Mouse (Mus musculus) kidney, embryonic 14.5 days (tissue): ENCODE results near the gene Hoxd9. TPM values are rescaled to one million over a fixed set of nuclear protein-coding genes. Genes with fewer than 3 reads are reported as not detected.

Experiments used
- ATAC-seq: fragments of 200-750 bp; cut with Nextera tagmentation; 2 replicates; pipeline ENCODE4 v1.8.0; 2017; ENCODE audit warnings: moderate number of reproducible peaks, mild to moderate bottlenecking, moderate TSS enrichment, moderate library complexity; ENCODE audit not compliant: low FRiP score, low TSS enrichment
- H3K27ac ChIP-seq: fragments of 300-500 bp; sonication (generic); 2 replicates; pipeline ENCODE4 v1.5.1; 2014; ENCODE audit warnings: low read depth, mild to moderate bottlenecking, low read length, moderate library complexity, mixed read lengths
- H3K27me3 ChIP-seq: fragments of 300-500 bp; sonication (generic); 2 replicates; pipeline ENCODE4 v1.6.1; 2014; ENCODE audit warnings: mild to moderate bottlenecking, low read length; ENCODE audit not compliant: control insufficient read depth, insufficient read depth
- H3K36me3 ChIP-seq: fragments of 300-500 bp; sonication (generic); 2 replicates; pipeline ENCODE4 v1.6.1; 2014; ENCODE audit warnings: low read length, mixed read lengths; ENCODE audit not compliant: control insufficient read depth, insufficient read depth
- H3K4me1 ChIP-seq: fragments of 300-500 bp; sonication (generic); 2 replicates; pipeline ENCODE4 v1.6.1; 2014; ENCODE audit warnings: low read length, mixed read lengths; ENCODE audit not compliant: control insufficient read depth, insufficient read depth
- H3K4me2 ChIP-seq: fragments of 300-500 bp; sonication (generic); replicated peaks from 2 replicates; pipeline ENCODE4 v1.6.1; 2014; ENCODE audit warnings: low read depth, mild to moderate bottlenecking, low read length
- H3K4me3 ChIP-seq: fragments of 300-500 bp; sonication (generic); 2 replicates; pipeline ENCODE4 v1.5.1; 2014; ENCODE audit warnings: mild to moderate bottlenecking, low read length
- H3K9ac ChIP-seq: fragments of 300-500 bp; sonication (generic); 2 replicates; pipeline ENCODE4 v1.6.1; 2014; ENCODE audit warnings: low read depth, mild to moderate bottlenecking, low read length, moderate library complexity
- H3K9me3 ChIP-seq: fragments of 300-500 bp; sonication (generic); 2 replicates; pipeline ENCODE4 v1.6.1; 2016; ENCODE audit warnings: low read length; ENCODE audit not compliant: control insufficient read depth
- WGBS: fragments of 180-500 bp; shearing (Covaris S2); extraction: QIAGEN DNeasy Blood & Tissue Kit; methylation state at CpG from one replicate; pipeline ENCODE4 v1.1.7; 2014; 5-methylcytosine and 5-hydroxymethylcytosine counted together
- polyA plus RNA-seq: library from polyadenylated mRNA; unstranded; fragments of >200 nt; fragmentation: Nextera tagmentation; extraction: Ambion mirVana; gene quantifications from 2 replicates; pipeline ENCODE4 v1.2.1, GENCODE M21; 2014

The Hoxd9 gene
- polyA plus RNA-seq = 36.2 and 47.9 TPM in 2 replicates

DNA sequence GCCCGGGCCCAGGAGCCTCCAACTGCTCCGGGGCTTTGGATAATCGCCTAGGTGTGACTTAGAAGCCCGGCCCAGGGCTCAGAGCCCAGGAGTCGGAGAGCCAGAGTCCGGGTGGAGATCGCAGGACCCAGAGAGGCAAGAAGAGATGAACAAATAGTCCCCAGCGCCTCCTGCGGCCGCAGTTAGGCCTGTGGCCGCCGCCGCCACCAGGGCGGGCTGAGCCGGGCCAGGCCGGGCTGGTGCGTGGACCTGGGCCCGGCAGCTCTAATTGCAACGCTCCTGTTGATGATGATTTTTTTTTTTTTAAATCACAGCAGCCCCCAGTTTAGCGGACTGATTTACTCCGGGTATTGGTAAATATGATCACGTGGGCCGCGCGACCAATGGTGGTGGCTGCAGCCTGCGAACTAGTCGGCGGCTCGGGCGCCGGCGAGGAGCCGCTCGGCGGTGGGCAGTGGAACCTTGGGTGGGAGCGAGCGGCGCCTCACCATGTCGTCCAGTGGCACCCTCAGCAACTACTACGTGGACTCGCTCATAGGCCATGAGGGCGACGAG, at the start of gene Hoxd9:
Gene Hoxd9 (plus strand): TSS at position 161 of the 555 bp plus-strand sequence.
- peak; percentile 52 for ATAC-seq
- WGBS = under 1% methylated on average over 43 of the region's 43 CpGs

DNA sequence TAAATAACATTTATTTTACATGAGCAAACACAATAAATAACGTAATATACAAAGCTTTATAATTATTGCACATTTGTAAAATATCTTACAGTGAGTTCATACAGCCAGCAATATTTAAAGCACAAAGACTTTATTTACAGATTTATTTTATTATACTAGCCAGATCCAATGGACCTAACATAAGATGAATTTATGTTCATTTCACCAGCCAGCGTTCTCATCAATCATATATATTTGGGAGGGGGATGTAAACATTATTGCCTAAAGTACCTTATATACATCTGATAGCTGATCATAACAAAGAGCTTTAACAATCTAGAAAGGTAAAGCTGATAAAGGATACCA, 44.6 kb upstream of the Hoxd9 start:
- H3K4me1 ChIP-seq = peaks cover 7% of the 10 kb centered on the region; the same call in 1 of the 2 replicates
- H3K4me3 ChIP-seq = no peak overlapping the region
- no peaks in the 10 kb centered on the region for H3K36me3 ChIP-seq
- no peak overlapping the region for H3K27ac ChIP-seq
- no peak overlapping the region for H3K4me2 ChIP-seq
- H3K9me3 ChIP-seq = no peaks in the 10 kb centered on the region
- no peak for ATAC-seq
- H3K9ac ChIP-seq = no peak overlapping the region
- H3K27me3 ChIP-seq = peaks cover 83% of the 10 kb centered on the region
- WGBS = 35% methylated on average over 2 of the region's 2 CpGs

More for the DNA sequence above, at the start of gene Hoxd9:
- peaks cover 26% of the 10 kb centered on the region; the same call in 1 of the 2 replicates for H3K4me1 ChIP-seq
- peaks cover 8% of the 10 kb centered on the region; the same call in 1 of the 2 replicates for H3K36me3 ChIP-seq
- H3K9ac ChIP-seq = peak within 1 kb of the TSS; percentile 99
- peak within 1 kb of the TSS; percentile 99 for H3K27ac ChIP-seq
- no peaks in the 10 kb centered on the region for H3K9me3 ChIP-seq
- peak within 1 kb of the TSS; percentile 85 for H3K4me3 ChIP-seq
- H3K27me3 ChIP-seq = no peaks in the 10 kb centered on the region
- peak within 1 kb of the TSS; percentile 85 for H3K4me2 ChIP-seq

DNA sequence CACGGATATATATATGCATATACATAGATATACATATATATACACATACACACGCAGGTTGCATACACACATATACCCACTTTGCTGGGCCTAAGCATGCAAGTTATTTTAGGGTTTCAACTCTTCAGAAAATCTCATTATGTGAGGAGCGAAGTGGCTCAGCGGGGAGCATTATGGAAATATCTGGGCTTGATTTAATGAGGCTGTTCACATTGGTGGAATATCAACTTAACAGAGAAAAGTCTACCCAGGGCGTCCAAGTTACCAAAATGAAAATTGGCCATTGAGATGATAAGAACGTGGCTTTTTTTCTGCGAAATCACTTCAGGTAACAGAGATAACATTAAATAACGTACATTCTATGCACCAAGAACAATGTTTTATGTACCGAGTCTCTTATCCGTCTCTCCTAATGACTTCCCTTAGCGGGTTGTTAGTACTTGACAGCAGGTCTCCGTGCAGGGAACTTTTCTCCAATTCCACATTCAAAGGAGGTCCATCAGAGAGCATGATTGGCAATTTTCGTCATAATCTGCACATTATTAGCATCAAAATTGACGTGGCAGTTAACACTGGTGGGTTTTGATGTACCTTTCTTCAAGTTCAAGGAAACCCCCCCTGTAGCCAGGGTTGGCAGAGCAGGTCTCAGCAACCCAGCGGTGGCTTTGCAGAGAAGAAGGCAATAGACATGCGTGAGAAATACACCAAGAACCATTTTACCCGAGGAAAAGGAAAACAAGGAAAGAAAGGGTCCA, 43.6 kb upstream of the Hoxd9 start:
- Histone ChIP-seq H3K4me2 (no peak overlapping the region), H3K4me1 (peaks cover 10% of the 10 kb centered on the region), H3K4me3 (no peak overlapping the region), H3K9ac (no peak overlapping the region), H3K36me3 (no peaks in the 10 kb centered on the region), H3K27me3 (peaks cover 82% of the 10 kb centered on the region), H3K27ac (no peak overlapping the region), H3K9me3 (no peaks in the 10 kb centered on the region)
- WGBS = 12% methylated on average over 17 of the region's 17 CpGs
- ATAC-seq = no peak

DNA sequence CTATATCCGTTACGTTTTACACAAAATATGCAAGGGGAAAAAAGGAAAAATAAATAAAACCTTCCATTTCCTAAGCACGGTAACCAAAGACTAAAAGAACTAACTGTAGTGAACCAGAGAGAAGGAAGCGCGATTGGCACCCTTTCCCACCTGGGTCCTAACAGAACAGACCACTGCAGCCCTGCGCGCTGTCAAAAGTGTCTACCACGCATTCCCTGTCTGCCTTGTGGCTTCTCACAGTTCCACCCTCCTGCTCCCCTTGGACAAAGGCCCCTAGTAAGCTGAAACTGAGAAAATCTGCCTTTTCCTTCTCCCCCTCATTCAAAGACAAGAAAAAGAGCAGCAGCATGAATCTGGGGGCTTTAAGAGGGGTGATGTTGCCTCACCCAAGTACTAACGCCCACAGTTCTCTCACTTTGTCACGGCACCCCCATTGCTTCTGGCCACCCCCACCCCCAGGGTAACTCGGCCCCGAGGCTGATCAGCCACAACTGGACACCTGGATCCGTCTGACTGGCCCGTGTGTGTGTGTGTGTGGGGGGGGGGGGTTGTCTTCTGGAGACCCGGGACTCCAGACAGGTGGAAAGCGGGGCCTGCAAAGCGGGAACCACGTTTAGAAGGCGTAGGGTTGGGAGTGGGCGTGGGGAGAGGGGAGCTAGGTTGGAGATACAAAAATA, 42.6 kb upstream of the Hoxd9 start:
- Histone ChIP-seq H3K9ac (no peak overlapping the region), H3K4me1 (peaks cover 13% of the 10 kb centered on the region), H3K4me3 (peak overlapping the region; percentile 34), H3K27me3 (peaks cover 80% of the 10 kb centered on the region), H3K4me2 (no peak overlapping the region), H3K36me3 (no peaks in the 10 kb centered on the region), H3K9me3 (no peaks in the 10 kb centered on the region), H3K27ac (no peak overlapping the region)
- 3% methylated on average over 20 of the region's 20 CpGs for WGBS
- no peak for ATAC-seq

DNA sequence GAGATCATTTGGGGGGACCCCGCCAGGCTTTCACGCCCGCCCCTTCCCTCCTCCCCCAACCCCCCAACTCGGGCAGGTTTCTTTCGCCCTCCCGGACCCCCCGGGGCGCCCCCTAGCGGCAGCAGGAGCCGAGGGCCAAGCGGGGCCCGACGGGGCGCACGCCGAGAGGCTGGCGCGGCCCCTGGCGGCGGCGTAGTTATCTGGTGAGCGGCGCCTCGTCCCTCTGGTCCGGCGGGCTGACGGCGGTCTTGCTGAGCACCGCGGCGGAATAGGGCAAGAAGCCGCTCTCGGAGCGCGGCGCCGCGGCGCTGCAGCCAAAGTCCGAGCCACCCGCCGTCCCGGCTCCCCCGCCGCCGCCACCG, 42.1 kb upstream of the Hoxd9 start:
- H3K27ac ChIP-seq = no peak overlapping the region
- H3K9me3 ChIP-seq = no peaks in the 10 kb centered on the region
- peak; percentile 60; the same call in 1 of the 2 replicates for ATAC-seq
- peaks cover 13% of the 10 kb centered on the region for H3K4me1 ChIP-seq
- H3K9ac ChIP-seq = no peak overlapping the region
- peak overlapping the region; percentile 34 for H3K4me3 ChIP-seq
- under 1% methylated on average over 37 of the region's 47 CpGs for WGBS
- peaks cover 80% of the 10 kb centered on the region for H3K27me3 ChIP-seq
- H3K4me2 ChIP-seq = peak overlapping the region; percentile 57
- H3K36me3 ChIP-seq = no peaks in the 10 kb centered on the region

DNA sequence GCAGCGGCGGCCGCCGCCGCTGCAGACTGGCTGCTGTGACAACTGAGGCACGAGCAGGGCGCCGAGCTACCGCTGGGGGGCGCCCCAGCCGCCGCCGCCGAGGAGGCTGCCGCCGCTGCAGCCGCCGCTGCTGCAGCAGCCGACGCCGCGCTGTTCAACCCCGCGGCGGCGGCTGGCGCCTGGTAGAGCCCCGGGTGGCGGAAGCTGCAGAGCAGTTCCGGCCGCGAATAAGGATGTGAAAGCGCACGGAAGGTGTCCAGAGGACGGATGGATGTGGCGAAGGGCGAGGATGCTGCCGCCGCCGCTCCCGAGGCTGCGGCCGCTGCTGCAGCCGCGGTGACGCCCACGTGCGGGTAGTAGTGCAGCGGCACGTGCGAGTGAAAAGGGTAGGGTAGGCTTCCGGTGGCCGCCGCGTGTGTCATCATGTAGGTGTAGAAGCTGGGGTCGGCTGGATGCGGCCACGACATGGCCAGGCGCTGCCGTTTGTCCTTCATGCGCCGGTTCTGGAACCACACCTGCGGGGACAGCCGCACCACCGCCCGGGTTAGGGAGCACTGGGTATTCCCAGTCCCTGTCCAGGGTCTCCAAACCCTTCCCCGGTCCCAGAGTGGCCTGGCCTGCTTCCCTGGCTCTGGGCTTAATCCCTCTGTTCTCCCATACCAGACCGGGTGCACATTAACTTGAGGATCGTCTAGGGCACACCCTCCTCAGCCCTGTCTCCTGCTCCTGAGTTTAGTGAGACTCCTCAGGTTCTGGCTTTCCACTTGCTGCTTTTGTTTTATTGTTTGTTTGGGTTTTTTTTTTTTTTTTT, 41.5 kb upstream of the Hoxd9 start:
- Histone ChIP-seq H3K9ac (0 out of 2 replicates have a peak overlapping the region, but pooled peaks have one; percentile 7), H3K9me3 (no peaks in the 10 kb centered on the region), H3K4me2 (peak overlapping the region; percentile 57), H3K4me1 (peaks cover 13% of the 10 kb centered on the region), H3K27me3 (peaks cover 81% of the 10 kb centered on the region), H3K36me3 (no peaks in the 10 kb centered on the region), H3K27ac (no peak overlapping the region), H3K4me3 (peak overlapping the region; percentile 34)
- peak; percentile 56; the same call in 1 of the 2 replicates for ATAC-seq
- under 1% methylated on average over 57 of the region's 69 CpGs for whole genome bisulfite sequencing

DNA sequence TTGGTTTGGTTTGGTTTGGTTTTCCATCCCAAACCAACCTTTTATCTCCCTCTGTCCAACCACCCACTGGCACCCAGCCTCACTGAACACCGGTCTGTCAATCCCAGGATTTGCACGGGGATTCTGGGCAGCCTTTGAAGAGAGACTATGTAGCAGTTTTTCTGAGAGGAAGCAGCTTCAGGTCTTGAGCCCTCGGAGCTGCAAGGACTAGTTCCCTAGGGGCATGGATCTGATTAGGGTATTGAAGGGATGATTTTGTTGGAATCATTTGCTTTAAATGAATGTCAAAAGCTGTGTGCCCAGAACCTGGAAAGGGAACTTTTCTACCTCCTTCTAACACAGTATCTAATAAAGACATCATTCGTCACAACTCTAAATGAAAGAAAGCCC, 40.9 kb upstream of the Hoxd9 start:
- 2% methylated on average over 4 of the region's 4 CpGs for WGBS
- Histone ChIP-seq H3K9me3 (no peaks in the 10 kb centered on the region), H3K36me3 (no peaks in the 10 kb centered on the region), H3K27me3 (peaks cover 82% of the 10 kb centered on the region), H3K4me1 (peaks cover 13% of the 10 kb centered on the region), H3K27ac (no peak overlapping the region), H3K4me2 (no peak overlapping the region), H3K4me3 (no peak overlapping the region), H3K9ac (no peak overlapping the region)
- ATAC-seq = no peak

DNA sequence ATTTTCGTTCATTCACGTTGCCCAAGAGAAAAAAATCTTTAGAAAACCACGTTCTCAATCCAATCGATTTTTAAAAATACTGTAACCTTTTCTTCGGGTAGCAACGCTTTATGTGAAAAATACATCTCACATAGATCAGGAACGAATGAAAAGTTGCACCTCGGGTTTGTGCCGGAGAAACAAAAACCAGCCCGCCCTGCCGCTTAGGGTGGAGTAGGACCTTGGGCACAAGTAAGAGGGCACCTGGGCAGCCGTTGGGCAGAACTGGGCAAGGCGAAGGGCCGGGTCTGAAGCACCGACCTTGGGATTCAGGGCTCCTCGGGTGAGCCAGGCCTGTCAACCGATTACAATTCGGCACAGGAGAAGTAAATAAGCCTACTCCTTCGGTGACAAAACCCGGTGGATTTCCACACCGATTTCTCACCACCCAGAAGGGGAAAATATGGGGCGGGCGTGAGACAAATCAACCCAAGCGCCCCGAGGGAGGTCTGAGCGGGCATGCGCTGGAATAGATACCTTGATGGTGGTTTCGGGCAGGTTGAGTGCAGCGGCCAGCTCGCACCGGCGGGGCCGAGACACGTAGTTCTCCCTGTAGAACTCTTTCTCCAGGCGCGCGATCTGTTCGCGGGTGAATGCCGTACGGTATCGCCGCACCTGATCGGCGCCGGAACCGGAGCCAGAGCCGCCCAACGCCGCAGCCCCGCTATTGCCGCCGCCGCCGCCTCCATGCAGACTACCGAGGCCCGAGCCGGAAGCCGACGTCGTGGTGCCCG, 40.1 kb upstream of the Hoxd9 start:
- Histone ChIP-seq H3K27me3 (peaks cover 82% of the 10 kb centered on the region), H3K9ac (no peak overlapping the region), H3K4me1 (peaks cover 13% of the 10 kb centered on the region), H3K27ac (no peak overlapping the region), H3K4me2 (0 out of 2 replicates have a peak overlapping the region, but pooled peaks have one; percentile 1), H3K4me3 (peak overlapping the region; percentile 17; the same call in 1 of the 2 replicates), H3K9me3 (no peaks in the 10 kb centered on the region), H3K36me3 (no peaks in the 10 kb centered on the region)
- ATAC-seq = no peak
- WGBS = 2% methylated on average over 62 of the region's 62 CpGs
